Mouse (Mus musculus) adrenal gland, adult 2 months (tissue): ENCODE measurements at regions not wholly inside any gene's neighbourhood (a gene's known extent, or its start where the extent isn't known, plus 50 kb on each side); places are given as distances from the start of the nearest gene placed in this dataset.
A peak's percentile ranks its signal among the peaks of the same experiment; 100 is the strongest.
"Not testable (repeated sequence)": the region's sequence is repeated elsewhere in the genome, so short reads cannot be mapped to it uniquely, and the experiment has no call there.

ENCODE experiments used
- DNase-seq: peaks from one replicate; pipeline ENCODE4 v3.0.0; 2021

DNA sequence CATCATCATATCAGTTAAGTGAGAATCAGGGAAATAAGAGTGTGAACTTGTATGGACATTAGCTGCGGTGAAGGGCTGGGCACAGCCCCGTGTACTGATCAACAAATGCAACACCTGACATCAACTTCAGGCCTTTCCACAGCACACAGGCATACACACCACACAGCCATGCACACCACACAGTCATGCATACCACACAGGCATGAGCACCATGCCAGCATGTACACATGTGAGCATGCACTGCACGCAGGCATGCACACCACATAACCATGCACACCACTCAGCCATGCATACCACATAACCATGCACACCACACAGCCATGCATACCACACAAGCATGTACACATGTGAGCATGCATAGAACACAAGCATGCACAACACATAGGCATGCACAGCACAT, 325.0 kb downstream of the Ajap1 start:
- no peak for DNase-seq

DNA sequence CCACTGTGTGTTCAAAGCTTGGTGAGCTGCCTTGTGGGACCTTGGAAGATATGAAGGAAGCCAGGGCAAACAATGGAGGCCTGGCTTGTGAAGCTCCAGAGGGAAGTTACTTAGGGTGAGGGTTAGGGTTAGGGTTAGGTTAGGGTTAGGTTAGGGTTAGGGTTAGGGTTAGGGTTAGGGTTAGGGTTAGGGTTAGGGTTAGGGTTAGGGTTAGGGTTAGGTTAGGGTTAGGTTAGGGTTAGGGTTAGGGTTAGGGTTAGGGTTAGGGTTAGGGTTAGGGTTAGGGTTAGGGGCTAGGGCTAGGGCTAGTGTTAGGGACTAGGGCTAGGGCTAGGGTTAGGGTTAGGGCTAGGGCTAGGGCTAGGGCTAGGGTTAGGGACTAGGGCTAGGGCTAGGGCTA, 329.7 kb downstream of the Ajap1 start:
- not testable (repeated sequence) for DNase-seq

DNA sequence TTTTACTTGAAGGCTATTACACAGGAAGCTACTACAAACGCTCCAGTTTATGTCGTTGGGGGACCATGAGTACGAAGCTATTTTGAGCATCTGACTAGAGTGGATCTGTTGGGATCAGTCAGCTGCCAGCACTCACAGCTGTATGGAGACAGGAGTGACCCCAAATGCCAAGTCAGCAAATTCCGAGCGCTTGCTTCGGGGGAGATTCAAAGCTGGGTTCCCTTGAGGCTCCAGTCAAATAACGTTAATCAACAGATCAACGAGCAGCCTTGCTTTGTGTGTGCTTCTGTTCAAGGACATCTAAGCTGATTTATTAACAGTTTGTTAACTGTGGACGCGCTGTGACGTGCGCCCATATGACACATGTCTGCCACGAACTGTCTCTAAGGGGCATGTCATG, 349.5 kb downstream of the Ajap1 start:
- no peak for DNase-seq

DNA sequence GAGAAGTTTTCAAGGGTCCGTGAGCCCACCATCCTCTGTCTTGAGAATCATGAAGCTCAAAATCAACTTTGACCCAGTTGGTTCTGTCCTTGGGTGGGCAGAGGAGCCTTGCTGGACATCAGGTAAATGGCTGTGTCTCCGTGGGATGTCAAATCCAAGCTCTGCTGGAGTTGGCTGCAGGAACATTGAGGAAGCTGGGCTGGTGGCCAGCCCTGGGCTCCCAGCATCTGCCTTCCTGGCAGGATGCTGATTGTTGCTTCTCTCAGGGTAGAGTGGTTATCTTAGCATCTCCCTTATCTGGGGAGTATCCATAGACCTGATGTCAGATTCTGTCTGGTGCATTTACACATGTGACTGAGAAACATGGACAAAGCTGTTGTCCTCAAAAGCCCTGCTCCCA, 353.3 kb downstream of the Ajap1 start:
- DNase-seq, result no peak

DNA sequence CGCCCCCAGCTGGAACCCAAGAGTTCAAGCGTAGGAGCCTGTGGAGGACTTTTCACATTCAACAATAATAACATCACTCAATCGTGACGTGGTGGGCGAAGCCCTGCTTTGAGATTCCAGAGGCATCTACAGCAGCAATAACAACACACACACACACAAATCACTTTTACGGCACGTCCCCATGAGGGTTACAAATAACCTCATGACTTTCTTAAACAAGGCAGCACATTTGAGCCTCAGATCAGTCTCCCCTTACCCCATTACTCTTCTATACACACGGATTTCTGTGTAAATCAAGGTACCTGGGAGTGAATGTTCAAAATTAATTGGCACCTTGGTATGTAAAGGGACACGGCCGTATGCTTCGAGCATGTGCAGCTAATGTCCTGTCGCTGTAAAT, 354.4 kb downstream of the Ajap1 start:
- no peak for DNase-seq

DNA sequence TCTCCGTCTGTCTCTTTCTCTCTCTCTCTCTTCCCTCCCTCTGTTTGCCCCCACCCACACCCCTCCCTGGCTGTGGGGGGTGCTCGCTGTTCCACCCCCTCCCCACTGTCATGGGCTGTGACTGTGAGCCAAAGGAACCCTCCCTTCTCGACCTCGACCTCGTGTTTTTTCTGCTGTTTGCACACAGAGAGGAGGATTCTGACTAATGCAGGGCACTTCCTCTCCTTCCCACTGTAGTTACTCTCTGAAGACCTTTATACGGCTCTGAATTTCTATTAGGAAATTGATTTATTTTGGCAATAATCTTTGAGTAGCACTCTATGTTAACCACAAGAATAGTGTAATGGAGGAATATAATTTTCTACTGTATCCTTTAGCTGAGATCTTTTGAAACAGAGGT, 362.1 kb downstream of the Ajap1 start:
- DNase-seq, result no peak

DNA sequence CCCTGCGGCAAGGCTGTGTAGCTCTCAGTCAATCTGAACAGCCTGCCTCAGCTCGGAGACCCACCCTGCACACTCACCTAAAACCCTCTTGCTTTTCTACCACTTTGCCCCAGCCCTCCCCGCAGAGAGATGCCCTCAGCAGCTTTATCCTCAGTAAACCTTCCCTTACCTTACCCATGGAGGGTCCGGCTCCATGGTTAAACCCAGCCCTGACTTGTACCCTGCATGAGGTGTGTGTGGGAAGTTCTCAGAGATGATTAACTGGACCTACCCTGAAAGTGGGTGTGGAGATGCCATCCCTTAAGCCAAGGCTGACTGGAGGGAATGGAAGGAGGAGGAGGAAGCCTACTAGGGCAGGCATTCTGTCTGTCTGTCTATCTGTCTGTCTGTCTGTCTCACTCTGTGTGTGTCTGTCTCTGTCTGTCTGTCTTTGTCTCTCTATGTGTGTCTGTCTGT, 362.9 kb downstream of the Ajap1 start:
- no peak for DNase-seq

DNA sequence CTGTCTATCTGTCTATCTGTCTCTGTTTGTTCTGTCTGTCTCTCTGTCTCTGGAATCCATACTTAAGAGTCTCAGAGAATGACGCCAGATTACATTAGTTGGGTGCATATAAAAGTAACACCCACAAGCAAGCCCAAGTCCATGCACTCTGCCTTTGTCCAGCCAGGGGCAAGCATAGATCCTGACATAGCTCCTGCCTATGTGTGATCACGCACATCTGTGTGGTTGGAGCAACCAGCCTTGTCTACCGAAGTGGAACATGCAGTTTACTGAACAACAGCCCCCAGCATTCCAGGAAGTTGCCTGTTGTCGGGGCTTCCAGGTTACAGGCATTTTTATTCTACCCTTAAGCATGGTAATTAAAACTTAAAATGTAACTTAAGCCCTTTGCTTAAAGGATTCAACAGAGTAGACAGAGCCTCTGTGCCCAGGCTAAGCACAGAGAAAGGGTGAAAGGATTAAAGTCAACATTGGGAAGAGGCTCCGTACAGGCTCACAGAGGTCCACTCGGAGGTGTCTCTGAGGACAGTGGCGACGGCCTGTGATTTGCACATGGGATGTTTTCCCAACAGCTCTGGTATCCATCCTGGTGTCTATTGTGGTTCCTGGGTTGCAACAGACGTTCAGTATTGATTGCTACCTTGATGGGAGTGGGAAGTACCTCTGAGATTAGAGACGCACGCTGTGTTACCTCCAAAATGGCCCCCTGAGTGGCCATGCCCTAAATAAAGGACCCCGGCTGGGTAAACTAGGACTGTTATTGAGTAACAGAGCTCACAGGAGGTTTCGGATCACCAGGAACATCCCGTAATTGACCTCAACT, 363.6 kb downstream of the Ajap1 start:
- DNase-seq, result no peak

DNA sequence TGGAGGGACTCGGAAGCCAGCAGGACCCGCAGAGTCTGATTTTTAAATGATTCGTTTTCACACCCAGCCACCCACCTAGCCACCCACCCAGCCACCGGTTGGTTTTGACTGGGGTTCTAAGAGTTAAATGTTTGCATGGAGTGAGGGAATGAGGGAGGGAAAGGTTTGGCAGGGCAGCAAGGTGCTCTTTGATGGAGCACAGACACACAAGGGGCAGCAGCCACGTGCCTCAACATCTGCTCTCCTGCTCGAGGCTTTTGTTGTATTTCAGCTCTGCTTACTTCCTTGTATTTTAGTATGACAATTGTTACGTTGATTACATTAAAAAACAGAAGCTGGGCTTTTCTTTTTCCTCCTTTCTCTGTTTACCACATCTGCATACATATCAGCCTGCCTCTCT, 367.6 kb downstream of the Ajap1 start:
- no peak for DNase-seq

DNA sequence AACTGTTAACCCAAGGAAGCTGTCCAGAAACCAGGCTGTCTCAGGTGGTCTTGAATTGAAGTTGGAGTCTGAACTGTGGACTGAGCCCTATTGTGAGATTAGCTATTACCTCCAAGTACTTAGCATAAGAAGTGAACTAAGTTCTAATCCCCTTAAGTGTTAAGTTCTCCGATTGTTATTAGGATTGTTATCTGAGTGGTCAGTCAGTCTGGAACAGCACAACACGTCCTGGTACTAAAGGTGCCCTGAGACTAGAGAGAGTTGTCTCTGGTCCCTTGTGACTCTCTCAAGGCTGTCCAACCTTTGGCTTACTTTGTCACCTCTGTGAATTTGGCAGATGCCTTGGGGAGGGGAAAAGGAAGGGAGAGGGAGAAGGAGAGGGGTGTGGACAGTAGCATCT, 369.0 kb downstream of the Ajap1 start:
- no peak for DNase-seq

DNA sequence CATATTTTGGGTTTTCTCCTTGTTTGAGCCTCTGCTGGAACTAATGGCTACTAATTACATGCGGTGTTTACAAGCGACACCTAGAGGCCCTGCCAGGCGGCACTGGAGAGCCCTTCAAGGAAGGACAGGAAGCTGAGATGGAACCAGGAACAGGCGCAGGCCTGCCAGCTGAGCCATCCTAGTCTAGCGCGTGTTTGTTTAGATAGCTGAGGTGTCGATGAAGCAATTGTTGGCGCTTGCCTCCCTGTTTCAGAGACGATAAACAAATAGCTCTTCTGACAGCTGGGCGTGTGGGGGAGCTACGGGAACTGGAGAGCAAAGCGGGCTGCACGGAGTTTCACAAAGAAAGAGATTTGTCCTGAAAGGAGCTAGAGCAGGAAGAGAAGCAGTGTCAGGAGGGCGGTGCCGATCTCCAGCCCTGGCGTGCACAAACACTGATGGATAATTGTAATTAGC, 372.3 kb downstream of the Ajap1 start:
- DNase-seq, result no peak

DNA sequence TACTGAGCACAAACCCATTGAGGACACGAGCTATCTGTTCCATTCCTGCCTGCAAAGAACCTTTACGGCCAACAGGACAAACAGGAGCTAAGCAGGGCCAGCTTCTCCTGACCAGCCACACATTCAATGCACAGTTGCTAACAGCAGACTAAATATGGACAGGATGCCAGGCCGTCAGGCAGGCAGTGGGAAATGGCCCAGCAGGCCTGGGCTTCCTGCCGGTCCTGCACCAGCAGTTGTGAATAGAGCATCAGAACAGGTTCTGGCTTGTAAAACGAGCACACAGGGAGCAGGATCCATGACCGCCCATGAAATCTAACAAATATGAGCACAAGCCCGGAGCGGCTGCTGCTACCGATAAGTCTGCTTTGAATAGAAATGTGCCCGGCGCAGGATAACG, 384.0 kb downstream of the Ajap1 start:
- no peak for DNase-seq

DNA sequence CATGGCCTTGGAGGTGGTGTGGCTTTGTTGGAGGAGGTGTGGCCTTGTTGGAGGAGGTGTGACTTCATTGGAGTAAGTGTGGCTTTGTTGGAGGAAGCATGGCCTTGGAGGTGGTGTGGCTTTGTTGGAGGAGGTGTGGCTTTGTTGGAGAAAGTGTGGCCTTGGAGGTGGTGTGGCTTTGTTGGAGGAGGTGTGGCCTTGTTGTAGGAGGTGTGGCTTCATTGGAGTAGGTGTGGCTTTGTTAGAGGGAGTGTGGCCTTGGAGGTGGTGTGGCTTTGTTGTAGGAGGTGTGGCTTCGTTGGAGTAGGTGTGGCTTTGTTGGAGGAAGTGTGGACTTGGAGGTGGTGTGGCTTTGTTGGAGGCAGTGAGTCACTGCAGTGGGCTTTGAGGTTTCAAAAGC, 385.0 kb downstream of the Ajap1 start:
- no peak for DNase-seq

DNA sequence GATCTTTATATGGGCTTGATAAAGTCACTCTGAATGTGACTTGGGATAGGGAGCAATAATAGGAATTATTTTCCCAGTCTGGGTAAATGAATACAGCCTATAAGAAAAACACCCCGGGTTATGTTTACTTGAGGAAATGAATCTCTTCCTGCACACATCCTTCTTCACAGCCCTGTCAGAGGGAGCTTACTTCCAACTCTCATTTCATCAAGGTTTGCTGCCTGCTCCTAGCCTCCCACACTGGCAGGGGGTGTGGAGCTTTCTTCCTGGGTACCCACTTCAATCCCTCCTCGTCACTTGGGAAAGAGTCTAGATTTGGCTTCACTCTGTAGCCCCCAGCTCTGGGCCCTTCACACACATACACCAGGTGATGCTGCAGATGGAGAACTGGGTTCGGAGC, 389.5 kb downstream of the Ajap1 start:
- no peak for DNase-seq

DNA sequence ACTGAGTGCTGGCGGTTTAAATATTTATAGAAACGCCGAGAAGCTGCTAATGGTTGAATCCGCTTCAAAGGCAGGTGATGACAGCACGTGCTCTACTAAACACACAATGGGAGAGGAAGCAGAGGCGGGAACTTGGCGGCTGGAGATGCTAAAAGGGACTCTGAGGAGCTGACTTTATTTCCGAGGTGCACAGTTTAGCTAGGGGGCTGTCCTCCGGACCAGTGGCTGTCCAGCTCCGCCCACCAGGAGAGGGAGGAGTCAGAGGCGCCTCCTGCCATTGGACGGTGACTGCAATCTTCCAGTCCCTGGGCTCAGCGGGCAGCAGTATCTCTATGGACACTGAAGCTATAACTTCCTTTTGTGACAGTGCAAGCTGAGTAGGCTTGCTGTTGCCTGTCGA, 400.4 kb downstream of the Ajap1 start:
- DNase-seq, result no peak

DNA sequence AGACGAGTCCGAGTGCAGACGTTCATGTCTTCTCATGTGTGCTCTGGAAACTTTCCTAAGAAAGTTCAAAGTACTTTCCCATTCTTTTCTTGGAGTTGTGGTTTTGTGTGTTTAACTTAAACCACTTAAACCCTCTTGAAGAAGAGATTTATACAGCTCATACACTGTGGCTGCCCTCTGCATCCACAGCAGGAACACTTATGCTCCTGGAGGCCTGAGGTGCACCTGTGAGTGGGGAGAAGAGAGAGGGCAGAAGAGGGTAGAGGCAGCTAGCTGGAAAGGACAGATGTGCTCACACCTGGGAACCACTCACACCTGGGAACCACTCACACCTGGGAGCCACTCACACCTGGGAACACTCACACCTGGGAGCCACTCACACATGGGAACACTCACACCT, 408.0 kb downstream of the Ajap1 start:
- no peak for DNase-seq

DNA sequence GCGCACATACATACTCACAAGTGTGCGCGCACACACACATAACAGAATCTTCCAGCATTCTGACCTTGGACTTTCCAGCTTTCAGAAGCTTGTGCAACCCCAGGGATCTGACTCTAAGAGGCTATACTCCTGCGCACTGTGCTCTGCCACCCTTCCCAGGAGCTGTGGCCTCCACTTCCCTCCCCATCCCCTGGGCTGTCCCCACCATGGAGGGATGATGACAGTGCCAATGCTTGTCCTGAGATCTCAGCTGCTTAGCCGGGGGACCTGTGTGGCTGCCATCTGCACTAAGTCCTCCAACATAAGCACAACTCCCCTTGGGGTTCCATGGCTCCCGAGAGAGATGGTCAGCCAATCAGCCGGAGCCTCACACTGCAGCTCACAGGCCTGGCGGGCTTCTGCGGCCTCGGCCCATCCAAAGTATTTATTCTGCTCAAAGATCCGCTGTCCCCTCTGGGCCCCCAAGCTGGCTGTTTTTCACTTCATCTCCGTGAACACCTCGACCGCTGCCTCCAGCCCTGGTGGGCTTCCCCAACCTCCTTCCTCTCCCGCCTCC, 412.3 kb downstream of the Ajap1 start:
- no peak for DNase-seq

DNA sequence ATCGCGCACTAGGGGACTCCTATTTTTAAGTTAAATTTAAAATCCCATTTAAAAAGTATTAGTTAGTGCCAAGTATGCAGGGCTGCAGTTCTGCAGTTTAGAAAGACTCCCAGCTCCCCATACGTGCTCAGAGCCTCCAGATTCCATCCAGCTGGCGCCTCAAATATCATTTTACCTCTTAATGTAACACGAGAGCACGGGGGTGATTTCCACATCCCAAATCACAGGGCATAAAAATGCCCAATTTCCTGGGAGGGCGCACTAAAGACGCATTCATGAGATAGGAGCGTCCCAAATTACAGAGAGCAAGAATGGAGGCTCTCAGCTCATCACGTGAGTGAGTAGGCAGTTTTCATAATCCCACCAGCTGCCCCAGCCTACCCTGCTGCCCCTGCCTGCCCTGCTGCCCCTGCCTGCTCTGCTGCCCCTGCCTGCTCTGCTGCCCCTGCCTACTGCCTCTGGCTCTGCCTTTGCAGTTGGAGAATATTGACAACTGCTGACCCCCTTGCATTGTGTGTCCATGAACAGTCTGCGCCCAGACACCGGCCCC, 414.1 kb downstream of the Ajap1 start:
- DNase-seq, result no peak

DNA sequence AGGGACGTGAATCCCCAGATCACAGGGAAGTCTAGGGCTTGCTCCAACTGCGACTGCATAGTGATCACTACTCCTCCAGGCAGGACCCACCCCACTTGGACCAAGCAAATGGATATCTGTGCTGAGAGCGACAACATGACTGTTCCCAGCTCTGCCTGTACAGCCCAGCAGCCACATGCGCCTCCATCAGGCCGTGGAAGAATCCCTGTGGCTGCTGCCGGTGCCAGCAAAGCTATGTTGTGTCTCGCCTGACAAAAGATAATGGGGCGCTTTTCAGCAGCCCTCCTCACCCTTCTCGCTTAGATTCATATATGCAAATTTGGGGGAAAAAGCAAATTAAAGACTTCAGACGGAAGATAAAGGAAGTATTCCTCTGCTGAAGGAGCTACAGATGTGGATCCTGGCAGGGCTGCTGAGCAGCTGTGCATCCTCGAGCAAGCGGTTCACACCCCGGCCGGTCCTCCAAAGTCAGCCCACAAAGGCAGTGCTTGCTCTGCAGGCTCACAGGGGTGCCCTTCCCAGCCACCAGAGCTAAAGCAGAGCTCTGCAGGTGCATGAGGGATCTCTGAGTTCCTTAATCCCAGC, 418.5 kb downstream of the Ajap1 start:
- DNase-seq, result no peak

DNA sequence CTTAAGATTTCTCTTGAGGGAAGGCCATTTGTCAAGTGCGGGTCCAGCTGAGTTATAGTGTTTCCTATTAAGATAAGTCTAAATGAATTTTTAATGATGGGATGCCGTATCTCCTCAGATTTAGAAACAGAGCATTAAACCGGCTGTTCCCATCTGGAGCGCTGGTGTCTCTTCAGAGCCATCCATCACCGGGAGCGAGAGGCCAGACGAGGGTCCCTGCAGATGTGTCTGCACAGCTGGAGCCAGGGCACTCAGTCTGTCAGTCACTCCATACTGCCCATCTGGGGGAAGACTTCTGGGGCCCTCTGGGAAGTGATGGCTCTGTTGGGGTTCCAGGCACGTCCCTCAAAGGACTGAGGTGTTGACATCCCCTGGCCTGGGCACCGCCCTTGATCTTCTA, 419.2 kb downstream of the Ajap1 start:
- DNase-seq, result no peak

DNA sequence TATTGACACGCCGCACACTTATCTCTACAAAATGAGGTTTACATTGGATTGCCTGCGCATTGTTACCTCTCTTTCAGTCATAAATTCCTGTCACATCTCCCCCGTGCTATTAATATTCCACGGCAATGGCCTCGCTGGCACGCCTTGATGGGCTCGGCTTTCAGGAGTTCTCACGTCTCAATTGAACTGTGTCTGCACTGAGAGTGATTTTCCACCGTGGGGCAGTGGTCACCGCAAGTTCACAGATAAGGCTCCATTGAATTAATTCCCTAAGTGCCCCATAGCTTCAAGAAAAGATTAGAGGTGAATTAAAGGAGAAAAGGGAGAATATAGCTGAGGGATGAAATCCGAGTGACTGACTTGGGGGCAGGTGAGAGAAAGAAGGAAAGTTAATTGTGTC, 424.5 kb downstream of the Ajap1 start:
- no peak for DNase-seq

DNA sequence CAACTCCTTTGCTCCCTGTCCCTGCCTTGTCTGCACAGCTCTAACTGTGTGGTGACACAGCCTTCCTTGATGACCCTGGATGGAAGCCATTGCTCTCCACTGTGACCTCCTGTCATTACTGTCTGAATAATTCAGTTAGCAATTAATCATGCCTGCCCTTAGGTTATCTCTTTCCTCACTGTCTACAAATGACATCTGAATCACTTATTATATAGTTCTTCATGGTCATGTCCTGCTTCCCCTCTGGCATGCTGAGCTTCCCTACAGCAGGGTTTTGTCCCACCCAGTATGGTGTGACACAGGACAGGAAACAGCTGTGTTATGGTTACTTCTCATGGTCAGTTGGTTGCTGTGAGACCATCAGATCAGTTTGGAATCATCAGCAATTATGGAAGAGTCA, 458.9 kb downstream of the Ajap1 start:
- DNase-seq, result peak; percentile 3

DNA sequence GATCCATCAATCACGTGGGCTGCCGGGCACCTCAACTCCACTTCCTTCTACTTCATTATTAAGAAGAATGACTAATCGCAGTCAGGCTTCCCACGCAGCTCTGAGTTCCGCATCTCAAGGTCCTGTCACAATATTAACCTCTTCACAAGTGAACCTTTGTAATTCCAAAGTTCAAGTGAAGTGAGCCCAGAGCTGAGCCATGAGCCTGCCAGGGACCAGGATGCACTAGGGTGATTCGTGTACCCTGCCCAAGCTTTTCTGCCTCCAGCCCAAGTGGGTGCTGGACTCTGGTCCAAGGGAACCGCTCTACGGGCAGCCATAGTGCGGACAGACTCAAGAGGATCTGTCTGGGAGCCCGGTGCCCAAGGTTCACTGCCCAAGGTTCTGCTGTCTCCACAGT, 463.4 kb downstream of the Ajap1 start:
- DNase-seq, result no peak
